Mouse (Mus musculus) urinary bladder, adult 2 months (tissue): ENCODE measurements around the gene Rap1gds1. TPM values are rescaled to one million over a fixed set of nuclear protein-coding genes. Genes with fewer than 3 reads are reported as not detected.

Source experiments
- DNase-seq: peaks from one replicate; pipeline ENCODE4 v3.0.0; 2022; ENCODE audit warnings: low spot score
- polyA plus RNA-seq: library from polyadenylated mRNA; depleted of rRNA; stranded (reverse); fragments of >200 nt; gene quantifications from 2 replicates; pipeline ENCODE4 v1.2.3, GENCODE M21; 2012

Gene Rap1gds1
- polyA plus RNA-seq, 1 experiment: 33.5 TPM

GRCm38 (mm10) chr3:139048701-139049622 lies 26.0 kb downstream of the Rap1gds1 start:
- DNase-seq: no peak

GRCm38 (mm10) chr3:139042433-139042854 lies 32.6 kb downstream of the Rap1gds1 start:
- no peak for DNase-seq

- DNase-seq: no peak
Measured at GRCm38 (mm10) chr3:139041921-139042320, 33.1 kb downstream of the Rap1gds1 start.

GRCm38 (mm10) chr3:139037030-139037429 lies 38.0 kb downstream of the Rap1gds1 start:
- DNase-seq: no peak

- no peak for DNase-seq
Measured at GRCm38 (mm10) chr3:139033179-139033578, 41.8 kb downstream of the Rap1gds1 start.

- no peak for DNase-seq
Measured at GRCm38 (mm10) chr3:139030644-139031227, 44.3 kb downstream of the Rap1gds1 start.

GRCm38 (mm10) chr3:139025077-139025476 lies 49.9 kb downstream of the Rap1gds1 start:
- no peak for DNase-seq

GRCm38 (mm10) chr3:139023585-139023984 lies 51.4 kb downstream of the Rap1gds1 start:
- DNase-seq: no peak

- DNase-seq: no peak
Measured at GRCm38 (mm10) chr3:139012352-139012751, 62.6 kb downstream of the Rap1gds1 start.

GRCm38 (mm10) chr3:139005669-139006068 lies 69.3 kb downstream of the Rap1gds1 start:
- no peak for DNase-seq

GRCm38 (mm10) chr3:139002774-139003173 lies 72.2 kb downstream of the Rap1gds1 start:
- no peak for DNase-seq

GRCm38 (mm10) chr3:139000071-139000867 lies 74.7 kb downstream of the Rap1gds1 start:
- DNase-seq: no peak

GRCm38 (mm10) chr3:138993473-138993872 lies 81.5 kb downstream of the Rap1gds1 start:
- DNase-seq: no peak

GRCm38 (mm10) chr3:138991367-138991766 lies 83.6 kb downstream of the Rap1gds1 start:
- DNase-seq: no peak

- no peak for DNase-seq
Measured at GRCm38 (mm10) chr3:138989141-138989540, 85.9 kb downstream of the Rap1gds1 start.

- no peak for DNase-seq
Measured at GRCm38 (mm10) chr3:138988004-138988403, 87.0 kb downstream of the Rap1gds1 start.

GRCm38 (mm10) chr3:138982249-138982648 lies 92.8 kb downstream of the Rap1gds1 start:
- DNase-seq: no peak

GRCm38 (mm10) chr3:138977413-138977812 lies 97.6 kb downstream of the Rap1gds1 start:
- no peak for DNase-seq

- no peak for DNase-seq
Measured at GRCm38 (mm10) chr3:138967627-138968026, 107.4 kb downstream of the Rap1gds1 start.

GRCm38 (mm10) chr3:138958527-138958926 lies 116.5 kb downstream of the Rap1gds1 start:
- DNase-seq: no peak

GRCm38 (mm10) chr3:138955220-138955619 lies 119.8 kb downstream of the Rap1gds1 start:
- no peak for DNase-seq

- DNase-seq: no peak
Measured at GRCm38 (mm10) chr3:138949081-138949480, 125.9 kb downstream of the Rap1gds1 start.
